Mouse (Mus musculus) heart, embryonic 16.5 days (tissue): ENCODE results near the gene Atg10. TPM values are rescaled to one million over a fixed set of nuclear protein-coding genes. Genes with fewer than 3 reads are reported as not detected.

Experiments used
- ATAC-seq: fragments of 200-750 bp; cut with Nextera tagmentation; replicated peaks from 2 replicates; pipeline ENCODE4 v1.8.0; 2017; ENCODE audit warnings: moderate number of reproducible peaks; ENCODE audit not compliant: insufficient read depth, low FRiP score; ENCODE audit errors: extremely low read depth
- H3K27ac ChIP-seq: fragments of 300-500 bp; sonication (generic); 2 replicates; pipeline ENCODE4 v1.5.1; 2014; ENCODE audit warnings: mild to moderate bottlenecking, low read length, control low read depth, moderate library complexity
- H3K27me3 ChIP-seq: fragments of 300-500 bp; sonication (generic); 2 replicates; pipeline ENCODE4 v1.6.1; 2014; ENCODE audit warnings: low read length, mixed read lengths; ENCODE audit not compliant: control insufficient read depth, insufficient read depth
- H3K36me3 ChIP-seq: fragments of 300-500 bp; sonication (generic); 2 replicates; pipeline ENCODE4 v1.6.1; 2014; ENCODE audit not compliant: control insufficient read depth, insufficient read depth
- H3K4me1 ChIP-seq: fragments of 300-500 bp; sonication (generic); 2 replicates; pipeline ENCODE4 v1.6.1; 2014; ENCODE audit warnings: low read length, mixed read lengths; ENCODE audit not compliant: control insufficient read depth, insufficient read depth
- H3K4me2 ChIP-seq: fragments of 300-500 bp; sonication (generic); 2 replicates; pipeline ENCODE4 v1.6.1; 2014; ENCODE audit warnings: low read depth, mild to moderate bottlenecking, control low read depth, low read length
- H3K4me3 ChIP-seq: fragments of 300-500 bp; sonication (generic); 2 replicates; pipeline ENCODE4 v1.5.1; 2014; ENCODE audit warnings: mild to moderate bottlenecking, control low read depth, low read length
- H3K9ac ChIP-seq: fragments of 300-500 bp; sonication (generic); 2 replicates; pipeline ENCODE4 v1.6.1; 2014; ENCODE audit warnings: low read length, control low read depth
- H3K9me3 ChIP-seq: fragments of 300-500 bp; sonication (generic); replicated peaks from 2 replicates; pipeline ENCODE4 v1.6.1; 2016; ENCODE audit warnings: low read length; ENCODE audit not compliant: control insufficient read depth
- WGBS: fragments of 180-500 bp; shearing (Covaris S2); extraction: QIAGEN DNeasy Blood & Tissue Kit; methylation state at CpG from one replicate; pipeline ENCODE4 v1.1.7; 2014; 5-methylcytosine and 5-hydroxymethylcytosine counted together
- polyA plus RNA-seq: library from polyadenylated mRNA; unstranded; fragments of >200 nt; fragmentation: Nextera tagmentation; extraction: Ambion mirVana; gene quantifications from 2 replicates; pipeline ENCODE4 v1.2.1, GENCODE M21; 2015

Gene Atg10
- polyA plus RNA-seq, 1 experiment from 2014 or later = 31.3 TPM

- no peak for ATAC-seq
- no peak overlapping the region for H3K4me2 ChIP-seq
- H3K4me3 ChIP-seq = no peak overlapping the region
- 0 out of 2 replicates have a peak, but pooled peaks cover 5% of the 10 kb centered on the region for H3K36me3 ChIP-seq
- H3K9me3 ChIP-seq = no peaks in the 10 kb centered on the region
- H3K27me3 ChIP-seq = no peaks in the 10 kb centered on the region
- WGBS = 55% methylated on average over 4 of the region's 4 CpGs
- H3K4me1 ChIP-seq = peaks cover 7% of the 10 kb centered on the region
- no peak overlapping the region for H3K9ac ChIP-seq
- H3K27ac ChIP-seq = no peak overlapping the region
Observed at GRCm38 (mm10) chr13:91221696-91222095, 2.1 kb downstream of the Atg10 start.

- WGBS = 85% methylated on average over 2 of the region's 2 CpGs
Observed at GRCm38 (mm10) chr13:91217691-91218090, 6.1 kb downstream of the Atg10 start.

GRCm38 (mm10) chr13:91216656-91217205 is 7.0 kb downstream of the Atg10 start:
- no peaks in the 10 kb centered on the region for H3K9me3 ChIP-seq
- H3K4me1 ChIP-seq = no peaks in the 10 kb centered on the region
- no peak overlapping the region for H3K4me2 ChIP-seq
- H3K27ac ChIP-seq = no peak overlapping the region
- H3K4me3 ChIP-seq = no peak overlapping the region
- no peaks in the 10 kb centered on the region for H3K27me3 ChIP-seq
- H3K9ac ChIP-seq = no peak overlapping the region
- peaks cover 15% of the 10 kb centered on the region for H3K36me3 ChIP-seq
- WGBS = 65% methylated on average over 3 of the region's 3 CpGs
- no peak for ATAC-seq

More at GRCm38 (mm10) chr13:91217691-91218090, 6.1 kb downstream of the Atg10 start:
- Histone ChIP-seq H3K4me2 (no peak overlapping the region), H3K36me3 (peaks cover 10% of the 10 kb centered on the region), H3K9ac (no peak overlapping the region), H3K27me3 (no peaks in the 10 kb centered on the region), H3K4me1 (no peaks in the 10 kb centered on the region), H3K4me3 (no peak overlapping the region), H3K9me3 (no peaks in the 10 kb centered on the region), H3K27ac (no peak overlapping the region)
- ATAC-seq = no peak

GRCm38 (mm10) chr13:91212958-91213357 is 10.8 kb downstream of the Atg10 start:
- Histone ChIP-seq H3K4me1 (no peaks in the 10 kb centered on the region), H3K4me2 (no peak overlapping the region), H3K27ac (no peak overlapping the region), H3K9me3 (no peaks in the 10 kb centered on the region), H3K27me3 (no peaks in the 10 kb centered on the region), H3K36me3 (peaks cover 15% of the 10 kb centered on the region), H3K9ac (no peak overlapping the region), H3K4me3 (no peak overlapping the region)
- 85% methylated on average over 8 of the region's 8 CpGs for WGBS
- ATAC-seq = no peak

GRCm38 (mm10) chr13:91206237-91206636 is 17.5 kb downstream of the Atg10 start:
- 0 out of 2 replicates have a peak, but pooled peaks have one; percentile 32 for ATAC-seq
- no peak overlapping the region for H3K27ac ChIP-seq
- H3K9ac ChIP-seq = no peak overlapping the region
- no peaks in the 10 kb centered on the region for H3K27me3 ChIP-seq
- no peak overlapping the region for H3K4me2 ChIP-seq
- H3K36me3 ChIP-seq = no peaks in the 10 kb centered on the region
- 62% methylated on average over 5 of the region's 5 CpGs for WGBS
- H3K4me1 ChIP-seq = no peaks in the 10 kb centered on the region
- no peak overlapping the region for H3K4me3 ChIP-seq
- H3K9me3 ChIP-seq = no peaks in the 10 kb centered on the region

- ATAC-seq = no peak
- H3K27ac ChIP-seq = no peak overlapping the region
- WGBS = 70% methylated on average over 7 of the region's 7 CpGs
Observed at GRCm38 (mm10) chr13:91202564-91202963, 21.2 kb downstream of the Atg10 start.

GRCm38 (mm10) chr13:91187378-91188234 is 36.2 kb downstream of the Atg10 start:
- no peak overlapping the region for H3K4me2 ChIP-seq
- no peaks in the 10 kb centered on the region for H3K4me1 ChIP-seq
- no peak overlapping the region for H3K27ac ChIP-seq
- 88% methylated on average over 13 of the region's 13 CpGs for WGBS
- no peak overlapping the region for H3K4me3 ChIP-seq
- no peak for ATAC-seq
- H3K9ac ChIP-seq = no peak overlapping the region
- H3K27me3 ChIP-seq = no peaks in the 10 kb centered on the region
- H3K36me3 ChIP-seq = no peaks in the 10 kb centered on the region
- H3K9me3 ChIP-seq = no peaks in the 10 kb centered on the region

More at GRCm38 (mm10) chr13:91202564-91202963, 21.2 kb downstream of the Atg10 start:
- Histone ChIP-seq H3K27me3 (no peaks in the 10 kb centered on the region), H3K36me3 (no peaks in the 10 kb centered on the region), H3K4me1 (no peaks in the 10 kb centered on the region), H3K4me3 (no peak overlapping the region), H3K4me2 (no peak overlapping the region), H3K9ac (no peak overlapping the region), H3K9me3 (no peaks in the 10 kb centered on the region)

GRCm38 (mm10) chr13:91185248-91185867 is 38.4 kb downstream of the Atg10 start:
- 48% methylated on average over 3 of the region's 3 CpGs for WGBS
- H3K4me3 ChIP-seq = no peak overlapping the region
- H3K27me3 ChIP-seq = no peaks in the 10 kb centered on the region
- H3K4me1 ChIP-seq = no peaks in the 10 kb centered on the region
- H3K9ac ChIP-seq = no peak overlapping the region
- H3K27ac ChIP-seq = no peak overlapping the region
- no peak for ATAC-seq
- H3K4me2 ChIP-seq = no peak overlapping the region
- no peaks in the 10 kb centered on the region for H3K36me3 ChIP-seq
- H3K9me3 ChIP-seq = no peaks in the 10 kb centered on the region

GRCm38 (mm10) chr13:91184226-91184625 is 39.5 kb downstream of the Atg10 start:
- H3K9me3 ChIP-seq = no peaks in the 10 kb centered on the region
- H3K4me1 ChIP-seq = no peaks in the 10 kb centered on the region
- no peaks in the 10 kb centered on the region for H3K36me3 ChIP-seq
- H3K4me3 ChIP-seq = no peak overlapping the region
- no peaks in the 10 kb centered on the region for H3K27me3 ChIP-seq
- no peak overlapping the region for H3K4me2 ChIP-seq
- no peak for ATAC-seq
- 73% methylated on average over 3 of the region's 3 CpGs for WGBS
- no peak overlapping the region for H3K9ac ChIP-seq
- H3K27ac ChIP-seq = no peak overlapping the region
